Mouse (Mus musculus) C2C12 (cell line): Measurements from ENCODE around the gene Slc36a4. TPM values are rescaled to one million over a fixed set of nuclear protein-coding genes. Genes with fewer than 3 reads are reported as not detected.

Experiments used
- H3K27me3 ChIP-seq: one replicate; pipeline ENCODE4 v1.6.1; 2011; ENCODE audit not compliant: control insufficient read depth, insufficient read depth, insufficient read length
- H3K36me3 ChIP-seq: one replicate; pipeline ENCODE4 v1.6.1; 2011; ENCODE audit not compliant: control insufficient read depth, insufficient read depth
- H3K4me3 ChIP-seq: one replicate; pipeline ENCODE4 v1.5.1; 2011; ENCODE audit warnings: mild to moderate bottlenecking, control low read depth; ENCODE audit not compliant: poor library complexity, insufficient read depth, severe bottlenecking
- H3K79me2 ChIP-seq: one replicate; pipeline ENCODE4 v1.6.1; 2011; ENCODE audit not compliant: control insufficient read depth, insufficient read depth
- H3K79me3 ChIP-seq: one replicate; pipeline ENCODE4 v1.6.1; 2011; ENCODE audit warnings: low read depth, control low read depth
- H3ac ChIP-seq: one replicate; pipeline ENCODE3; 2011; ENCODE audit warnings: low read depth; ENCODE audit not compliant: control insufficient read depth, insufficient read length
- CEBPB ChIP-seq: IDR thresholded peaks from one replicate; pipeline ENCODE4 v1.6.1; 2011; ENCODE audit warnings: low read depth, mild to moderate bottlenecking, control low read depth, moderate library complexity
- CTCF ChIP-seq: IDR thresholded peaks from one replicate; pipeline ENCODE4 v1.5.1; 2011; ENCODE audit not compliant: control insufficient read depth, insufficient read depth, insufficient read length
- FOSL1 ChIP-seq: IDR thresholded peaks from one replicate; pipeline ENCODE4 v1.8.0; 2011; ENCODE audit warnings: mild to moderate bottlenecking, low read length; ENCODE audit not compliant: poor library complexity, insufficient read depth, severe bottlenecking
- MAX ChIP-seq: IDR thresholded peaks from one replicate; pipeline ENCODE4 v1.6.1; 2011; ENCODE audit warnings: mild to moderate bottlenecking, control low read depth
- MYOD1 ChIP-seq: IDR thresholded peaks from one replicate; pipeline ENCODE4 v1.6.1; 2011; ENCODE audit warnings: low read depth; ENCODE audit not compliant: control insufficient read depth, insufficient read length
- MYOG ChIP-seq: IDR thresholded peaks from one replicate; pipeline ENCODE4 v1.6.1; 2011; ENCODE audit not compliant: control insufficient read depth, insufficient read length; ENCODE audit errors: extremely low read depth
- USF1 ChIP-seq: IDR thresholded peaks from one replicate; pipeline ENCODE4 v1.6.1; 2011; ENCODE audit warnings: low read depth, mild to moderate bottlenecking, control low read depth, moderate library complexity
- polyA plus RNA-seq: library from polyadenylated mRNA; unstranded; fragments of >200 nt; fragmentation: generic; extraction: Trizol; gene quantifications from one replicate; pipeline ENCODE4 v1.2.1, GENCODE M21; 2012; ENCODE audit warnings: missing spikeins

Slc36a4 gene
- polyA plus RNA-seq, 1 experiment, result 3.9 TPM

- H3K79me3 ChIP-seq, result no peaks in the 10 kb centered on the region
- H3K27me3 ChIP-seq, result no peaks in the 10 kb centered on the region
- no peaks in the 10 kb centered on the region for H3K36me3 ChIP-seq
- TF ChIP-seq MYOD1, result no peak
- no peaks in the 10 kb centered on the region for H3K79me2 ChIP-seq
- no peak overlapping the region for H3K4me3 ChIP-seq
- H3ac ChIP-seq, result no peak overlapping the region
Measured at GRCm38 (mm10) chr9:15766379-15766778, 56.8 kb downstream of the Slc36a4 start.

GRCm38 (mm10) chr9:15766821-15767220 lies 57.3 kb downstream of the Slc36a4 start:
- H3K36me3 ChIP-seq, result no peaks in the 10 kb centered on the region
- H3K27me3 ChIP-seq, result no peaks in the 10 kb centered on the region
- no peak overlapping the region for H3ac ChIP-seq
- no peak for TF ChIP-seq CTCF
- TF ChIP-seq USF1, result no peak
- no peak for TF ChIP-seq MAX
- TF ChIP-seq CEBPB, result no peak
- TF ChIP-seq MYOG, result no peak
- TF ChIP-seq MYOD1, result no peak
- TF ChIP-seq FOSL1, result no peak
- no peaks in the 10 kb centered on the region for H3K79me2 ChIP-seq
- no peaks in the 10 kb centered on the region for H3K79me3 ChIP-seq
- H3K4me3 ChIP-seq, result no peak overlapping the region

- Histone ChIP-seq H3ac (no peak overlapping the region), H3K36me3 (no peaks in the 10 kb centered on the region), H3K27me3 (no peaks in the 10 kb centered on the region), H3K79me3 (no peaks in the 10 kb centered on the region), H3K4me3 (no peak overlapping the region), H3K79me2 (no peaks in the 10 kb centered on the region)
- TF ChIP-seq MYOG (no peak), FOSL1 (no peak), USF1 (no peak), MAX (no peak), MYOD1 (no peak), CEBPB (no peak), CTCF (no peak)
Measured at GRCm38 (mm10) chr9:15772766-15773165, 63.2 kb downstream of the Slc36a4 start.

GRCm38 (mm10) chr9:15773426-15773825 lies 63.9 kb downstream of the Slc36a4 start:
- no peak overlapping the region for H3K4me3 ChIP-seq
- no peaks in the 10 kb centered on the region for H3K36me3 ChIP-seq
- no peak overlapping the region for H3ac ChIP-seq
- H3K27me3 ChIP-seq, result no peaks in the 10 kb centered on the region
- H3K79me3 ChIP-seq, result no peaks in the 10 kb centered on the region
- TF ChIP-seq CTCF, result no peak
- TF ChIP-seq MYOD1, result no peak
- TF ChIP-seq MYOG, result no peak
- TF ChIP-seq CEBPB, result no peak
- TF ChIP-seq MAX, result no peak
- no peak for TF ChIP-seq FOSL1
- no peak for TF ChIP-seq USF1
- no peaks in the 10 kb centered on the region for H3K79me2 ChIP-seq

GRCm38 (mm10) chr9:15774911-15775310 lies 65.4 kb downstream of the Slc36a4 start:
- no peak overlapping the region for H3K4me3 ChIP-seq
- no peaks in the 10 kb centered on the region for H3K36me3 ChIP-seq
- H3K79me2 ChIP-seq, result no peaks in the 10 kb centered on the region
- no peaks in the 10 kb centered on the region for H3K79me3 ChIP-seq
- TF ChIP-seq MYOD1 (no peak), CEBPB (no peak), MAX (no peak), FOSL1 (no peak), MYOG (no peak), CTCF (no peak), USF1 (no peak)
- no peaks in the 10 kb centered on the region for H3K27me3 ChIP-seq
- no peak overlapping the region for H3ac ChIP-seq

- Histone ChIP-seq H3K79me2 (no peaks in the 10 kb centered on the region), H3K4me3 (no peak overlapping the region), H3K36me3 (no peaks in the 10 kb centered on the region), H3K27me3 (no peaks in the 10 kb centered on the region), H3K79me3 (no peaks in the 10 kb centered on the region), H3ac (no peak overlapping the region)
- TF ChIP-seq USF1, result no peak
- TF ChIP-seq MAX, result no peak
- no peak for TF ChIP-seq FOSL1
- TF ChIP-seq CTCF, result no peak
- TF ChIP-seq CEBPB, result no peak
- no peak for TF ChIP-seq MYOD1
- TF ChIP-seq MYOG, result no peak
Measured at GRCm38 (mm10) chr9:15781936-15782335, 72.4 kb downstream of the Slc36a4 start.
